Mouse (Mus musculus) kidney, postnatal 0 days (tissue): ENCODE results near the gene Gk5. TPM values are rescaled to one million over a fixed set of nuclear protein-coding genes. Genes with fewer than 3 reads are reported as not detected.

Experiments used
- ATAC-seq: fragments of 200-750 bp; cut with Nextera tagmentation; replicated peaks from 2 replicates; pipeline ENCODE4 v1.8.0; 2017; ENCODE audit warnings: low read depth, moderate number of reproducible peaks, moderate TSS enrichment, moderate library complexity; ENCODE audit not compliant: low FRiP score
- DNase-seq: peaks from one replicate; pipeline ENCODE4 v3.0.0-alpha.2; 2016; ENCODE audit warnings: low spot score
- H3K27ac ChIP-seq: fragments of 300-500 bp; sonication (generic); 2 replicates; pipeline ENCODE4 v1.5.1; 2014; ENCODE audit warnings: mild to moderate bottlenecking
- H3K27me3 ChIP-seq: fragments of 300-500 bp; sonication (generic); 2 replicates; pipeline ENCODE4 v1.6.1; 2014; ENCODE audit warnings: low read length, mixed read lengths; ENCODE audit not compliant: insufficient read depth
- H3K36me3 ChIP-seq: fragments of 300-500 bp; sonication (generic); 2 replicates; pipeline ENCODE4 v1.6.1; 2014; ENCODE audit warnings: low read length, mixed read lengths; ENCODE audit not compliant: insufficient read depth
- H3K4me1 ChIP-seq: fragments of 300-500 bp; sonication (generic); replicated peaks from 2 replicates; pipeline ENCODE4 v1.6.1; 2014; ENCODE audit warnings: antibody characterized with exemption, low read length, mixed read lengths; ENCODE audit not compliant: insufficient read depth
- H3K4me2 ChIP-seq: fragments of 300-500 bp; sonication (generic); 2 replicates; pipeline ENCODE4 v1.6.1; 2014; ENCODE audit warnings: mild to moderate bottlenecking, low read length, moderate library complexity, mixed read lengths
- H3K4me3 ChIP-seq: fragments of 300-500 bp; sonication (generic); replicated peaks from 2 replicates; pipeline ENCODE4 v1.5.1; 2014; ENCODE audit warnings: low read depth, low read length
- H3K9ac ChIP-seq: fragments of 300-500 bp; sonication (generic); 2 replicates; pipeline ENCODE4 v1.6.1; 2014; ENCODE audit warnings: low read depth, low read length
- H3K9me3 ChIP-seq: fragments of 300-500 bp; sonication (generic); replicated peaks from 2 replicates; pipeline ENCODE4 v1.6.1; 2016; ENCODE audit warnings: low read length, inconsistent platforms, mixed read lengths
- CTCF ChIP-seq: IDR thresholded peaks from 2 replicates; pipeline ENCODE4 v1.5.1; 2016; ENCODE audit warnings: antibody characterized with exemption, low read depth, mild to moderate bottlenecking, moderate library complexity
- WGBS: fragments of 180-500 bp; shearing (Covaris S2); extraction: QIAGEN DNeasy Blood & Tissue Kit; methylation state at CpG from one replicate; pipeline ENCODE4 v1.1.7; 2014; 5-methylcytosine and 5-hydroxymethylcytosine counted together
- polyA plus RNA-seq: library from polyadenylated mRNA; unstranded; fragments of >200 nt; fragmentation: Nextera tagmentation; extraction: Ambion mirVana; gene quantifications from 2 replicates; pipeline ENCODE4 v1.2.1, GENCODE M21; 2015

The Gk5 gene
- polyA plus RNA-seq, 1 experiment from 2014 or later: 5.4 TPM

- no peak for ATAC-seq
- H3K4me1 ChIP-seq: no peaks in the 10 kb centered on the region
- 51% methylated on average over 7 of the region's 7 CpGs for WGBS
- no peak overlapping the region for H3K4me2 ChIP-seq
- 0 out of 2 replicates have a peak, but pooled peaks cover 2% of the 10 kb centered on the region for H3K36me3 ChIP-seq
- H3K27me3 ChIP-seq: no peaks in the 10 kb centered on the region
- no peak overlapping the region for H3K4me3 ChIP-seq
- H3K9ac ChIP-seq: no peak overlapping the region
- no peak for TF ChIP-seq CTCF
- DNase-seq: no peak
- no peaks in the 10 kb centered on the region for H3K9me3 ChIP-seq
- H3K27ac ChIP-seq: no peak overlapping the region
Observed at GRCm38 (mm10) chr9:96186701-96187100, 67.5 kb downstream of the Gk5 start.

GRCm38 (mm10) chr9:96195885-96196622 is 76.9 kb downstream of the Gk5 start, which contains the start of gene Tfdp2:
TSS of gene Tfdp2 (plus strand) at chr9:96196275.
- peak; percentile 98 for ATAC-seq
- H3K27ac ChIP-seq: peak within 1 kb of the TSS; percentile 94
- WGBS: 0% methylated on average over 67 of the region's 81 CpGs
- no peaks in the 10 kb centered on the region for H3K27me3 ChIP-seq
- peak; percentile 96 for DNase-seq
- peak within 1 kb of the TSS; percentile 75 for H3K4me3 ChIP-seq
- H3K4me2 ChIP-seq: peak within 1 kb of the TSS; percentile 96
- no peaks in the 10 kb centered on the region for H3K9me3 ChIP-seq
- no peaks in the 10 kb centered on the region for H3K36me3 ChIP-seq
- H3K4me1 ChIP-seq: peaks cover 13% of the 10 kb centered on the region
- peak; percentile 68 for TF ChIP-seq CTCF
- peak within 1 kb of the TSS; percentile 85 for H3K9ac ChIP-seq

- Histone ChIP-seq H3K27ac (peak overlapping the region; percentile 94), H3K4me2 (peak overlapping the region; percentile 96), H3K36me3 (no peaks in the 10 kb centered on the region), H3K4me3 (peak overlapping the region; percentile 75), H3K9ac (peak overlapping the region; percentile 85), H3K9me3 (no peaks in the 10 kb centered on the region), H3K4me1 (peaks cover 13% of the 10 kb centered on the region), H3K27me3 (no peaks in the 10 kb centered on the region)
- 0% methylated on average over 20 of the region's 20 CpGs for WGBS
- no peak for ATAC-seq
- DNase-seq: peak; percentile 56
- peak; percentile 36; the same call in 1 of the 2 replicates for TF ChIP-seq CTCF
Observed at GRCm38 (mm10) chr9:96196636-96197181, 77.5 kb downstream of the Gk5 start.

- Histone ChIP-seq H3K36me3 (0 out of 2 replicates have a peak, but pooled peaks cover 4% of the 10 kb centered on the region), H3K4me1 (peaks cover 13% of the 10 kb centered on the region), H3K9me3 (no peaks in the 10 kb centered on the region), H3K4me3 (peak overlapping the region; percentile 75; the same call in 1 of the 2 replicates), H3K4me2 (peak overlapping the region; percentile 96), H3K27me3 (no peaks in the 10 kb centered on the region), H3K9ac (no peak overlapping the region), H3K27ac (no peak overlapping the region)
- TF ChIP-seq CTCF: no peak
- DNase-seq: no peak
- ATAC-seq: no peak
- 54% methylated on average over 9 of the region's 9 CpGs for WGBS
Observed at GRCm38 (mm10) chr9:96197806-96198205, 78.6 kb downstream of the Gk5 start.

- H3K9ac ChIP-seq: no peak overlapping the region
- H3K4me2 ChIP-seq: no peak overlapping the region
- no peak overlapping the region for H3K4me3 ChIP-seq
- H3K27ac ChIP-seq: no peak overlapping the region
- 85% methylated on average over 3 of the region's 3 CpGs for WGBS
- H3K9me3 ChIP-seq: no peaks in the 10 kb centered on the region
- no peak for TF ChIP-seq CTCF
- peaks cover 10% of the 10 kb centered on the region; the same call in 1 of the 2 replicates for H3K36me3 ChIP-seq
- no peak for ATAC-seq
- DNase-seq: no peak
- no peaks in the 10 kb centered on the region for H3K4me1 ChIP-seq
- H3K27me3 ChIP-seq: no peaks in the 10 kb centered on the region
Observed at GRCm38 (mm10) chr9:96203663-96204062, 84.5 kb downstream of the Gk5 start.

GRCm38 (mm10) chr9:96207428-96207827 is 88.3 kb downstream of the Gk5 start:
- ATAC-seq (no peak), DNase-seq (no peak)
- no peak overlapping the region for H3K9ac ChIP-seq
- no peak overlapping the region for H3K27ac ChIP-seq
- H3K4me2 ChIP-seq: no peak overlapping the region
- H3K36me3 ChIP-seq: peaks cover 8% of the 10 kb centered on the region; the same call in 1 of the 2 replicates
- no peaks in the 10 kb centered on the region for H3K4me1 ChIP-seq
- H3K27me3 ChIP-seq: no peaks in the 10 kb centered on the region
- H3K4me3 ChIP-seq: no peak overlapping the region
- no peaks in the 10 kb centered on the region for H3K9me3 ChIP-seq
- no peak for TF ChIP-seq CTCF
- WGBS: 88% methylated on average over 3 of the region's 3 CpGs
